21 mouse cellular contexts compared by ENCODE assay signal in genomic region chr7:67149707-67150106, GRCm38 (mm10).
"Had no signal": no experiment of that assay in that cellular context is flagged by ENCODE, and none has a peak within 500 bp of the region (broad histone marks: within the 10 kb centered on the region; RNA-seq: fewer than 3 reads in every experiment).

No protein-coding gene starts in this region.

- H3K27ac ChIP-seq: limb, embryonic 13.5 days; limb, embryonic 15.5 days; liver, embryonic 15.5 days; macrophage; midbrain, embryonic 13.5 days; midbrain, embryonic 15.5 days; neural tube, embryonic 13.5 days; neural tube, embryonic 15.5 days had no signal

- H3K36me3 ChIP-seq: liver, embryonic 15.5 days; midbrain, embryonic 13.5 days; midbrain, embryonic 15.5 days; neural tube, embryonic 13.5 days; neural tube, embryonic 15.5 days had no signal

- H3K4me1 ChIP-seq: megakaryocyte, embryonic 14.5 days; midbrain, embryonic 15.5 days had no signal

- H3K9ac ChIP-seq: limb, embryonic 13.5 days; limb, embryonic 15.5 days; liver, embryonic 15.5 days; midbrain, embryonic 13.5 days; midbrain, embryonic 15.5 days; neural tube, embryonic 13.5 days; neural tube, embryonic 15.5 days had no signal

- DNase-seq: lung, adult 2 months; lung, postnatal 10 days; lung, postnatal 36 days; retina, postnatal 1 day; right cerebral cortex, adult 18-20 months; right cerebral cortex, postnatal 25 days; right cerebral cortex, postnatal 4 days; spleen, adult 18-20 months; thymus, adult 2 months; thymus, postnatal 25 days; thymus, postnatal 4 days had no signal

- H3K9me3 ChIP-seq: limb, embryonic 15.5 days; liver, embryonic 15.5 days; megakaryocyte, embryonic 14.5 days; midbrain, embryonic 13.5 days; midbrain, embryonic 15.5 days; neural tube, embryonic 13.5 days; neural tube, embryonic 15.5 days had no signal

- ATAC-seq: midbrain, embryonic 13.5 days; midbrain, embryonic 15.5 days had no signal

- H3K4me2 ChIP-seq: limb, embryonic 13.5 days; limb, embryonic 15.5 days; liver, embryonic 15.5 days; midbrain, embryonic 11.5 days; midbrain, embryonic 13.5 days; midbrain, embryonic 15.5 days; neural tube, embryonic 13.5 days; neural tube, embryonic 15.5 days had no signal

- H3K4me3 ChIP-seq: limb, embryonic 13.5 days; limb, embryonic 15.5 days; liver, embryonic 15.5 days; megakaryocyte, embryonic 14.5 days; midbrain, embryonic 13.5 days; midbrain, embryonic 15.5 days; neural tube, embryonic 13.5 days; neural tube, embryonic 15.5 days had no signal

- H3K27me3 ChIP-seq: limb, embryonic 13.5 days; limb, embryonic 15.5 days; liver, embryonic 15.5 days; megakaryocyte, embryonic 14.5 days; midbrain, embryonic 13.5 days; midbrain, embryonic 15.5 days; neural tube, embryonic 13.5 days; neural tube, embryonic 15.5 days had no signal
